Mouse (Mus musculus): ENCODE results near the gene Tenm2. TPM values are rescaled to one million over a fixed set of nuclear protein-coding genes. Genes with fewer than 3 reads are reported as not detected.

The Tenm2 gene
- total and polyA plus RNA-seq, 3 experiments = not detected

- Histone ChIP-seq H3K27me3 (replicated peaks) (no peaks in the 10 kb centered on the region), H3K79me2 (replicated peaks; ENCODE audit: control insufficient read depth, extremely low read depth, insufficient read depth, poor library complexity, severe bottlenecking) (no peaks in the 10 kb centered on the region), H3K4me3 (replicated peaks in 1 of 3; ENCODE audit: low read depth in 2 of 3, low read length in 2 of 3, poor library complexity in 1 of 3) (no peak overlapping the region), H3K9ac (ENCODE audit: insufficient read depth, low read depth) (no peak overlapping the region), H3K4me1 (ENCODE audit: control insufficient read depth in 1 of 2, insufficient read depth in 2 of 2) (no peaks in the 10 kb centered on the region), H3K9me3 (replicated peaks; ENCODE audit: low read length) (peaks cover 72% of the 10 kb centered on the region), H3K27ac (ENCODE audit: insufficient read depth, low read depth) (no peak overlapping the region), H3K36me3 (replicated peaks in 1 of 2; ENCODE audit: control insufficient read depth in 1 of 2, insufficient read depth in 1 of 2, low read length in 1 of 2) (no peaks in the 10 kb centered on the region), H3K4me2 (ENCODE audit: insufficient read depth, low read depth, poor library complexity, severe bottlenecking) (no peak overlapping the region)
- DNase-seq (ENCODE audit: extremely low read depth) = no peak
- dilution Hi-C loops (cut with MboI; ENCODE audit: extremely low pct_ligation_motif_present, extremely low pct_unique_long_range_greater_than_20kb, low sequenced_read_pairs) = no loop called here
- in situ Hi-C loops (cut with MboI; ENCODE audit: low pct_ligation_motif_present, low pct_unique_long_range_greater_than_20kb, low sequenced_read_pairs) = no loop called here
- TF ChIP-seq ELF1 (IDR thresholded peaks at IDR 0.05; ENCODE audit: low read depth, low read length) (no peak), TCF12 (IDR thresholded peaks at IDR 0.05; ENCODE audit: low read depth, low read length) (no peak), RCOR1 (conservative IDR thresholded peaks at IDR 0.05; ENCODE audit: low read depth, low read length) (no peak), PAX5 (IDR thresholded peaks at IDR 0.05; ENCODE audit: low read length) (no peak), CTCF (conservative IDR thresholded peaks at IDR 0.05 in 1 of 2, IDR thresholded peaks at IDR 0.05 in 1 of 2; ENCODE audit: low read depth in 2 of 2, low read length in 2 of 2) (no peak), CHD1 (IDR thresholded peaks at IDR 0.05; ENCODE audit: low read depth, low read length) (no peak), JUN (IDR thresholded peaks at IDR 0.05; ENCODE audit: insufficient read depth, low read depth, low read length) (no peak), NRF1 (IDR thresholded peaks at IDR 0.05; ENCODE audit: low read depth, low read length) (no peak)
These were observed 557.7 kb downstream of the Tenm2 start for GRCm38 (mm10) chr11:36678057-36678396.

DNA sequence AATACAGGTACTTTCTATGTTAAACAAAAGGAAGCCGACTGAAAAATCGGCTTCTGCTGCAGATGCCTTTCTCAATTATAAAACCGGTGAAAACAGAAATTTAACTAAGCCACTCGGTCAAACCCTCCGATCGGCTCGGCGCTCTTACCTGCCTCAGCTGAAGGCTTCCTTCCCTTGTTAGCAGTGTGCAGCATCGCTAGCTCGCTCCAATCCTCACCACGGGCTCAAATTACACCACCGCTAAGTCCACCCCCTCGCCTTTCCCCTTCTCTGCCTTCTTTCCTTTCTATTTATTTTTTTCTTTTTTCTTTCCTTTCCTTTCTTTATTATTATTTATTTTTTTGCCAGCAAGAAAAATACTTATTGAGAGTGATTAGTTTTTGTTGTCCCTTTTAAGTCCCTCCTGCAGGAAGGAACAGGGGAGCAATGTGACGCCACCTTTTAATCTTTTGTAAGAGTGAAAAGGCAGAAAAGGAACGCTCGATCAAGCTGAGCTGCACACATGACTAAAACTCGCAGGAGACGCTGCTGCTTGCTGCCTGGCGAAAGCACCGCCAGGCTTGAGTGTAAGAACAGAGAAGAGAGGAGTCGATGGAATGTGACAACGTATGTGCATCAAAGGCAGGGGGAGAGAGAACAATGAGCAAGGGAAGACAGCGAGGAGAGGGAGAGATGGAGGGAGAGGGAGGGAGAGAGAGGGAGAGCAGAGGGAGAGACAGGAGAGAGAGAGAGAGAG, 558.3 kb downstream of the Tenm2 start:
- Histone ChIP-seq H3K27me3 (replicated peaks) (no peaks in the 10 kb centered on the region), H3K9me3 (replicated peaks; ENCODE audit: low read length) (peaks cover 78% of the 10 kb centered on the region), H3K9ac (ENCODE audit: insufficient read depth, low read depth) (no peak overlapping the region), H3K36me3 (replicated peaks in 1 of 2; ENCODE audit: control insufficient read depth in 1 of 2, insufficient read depth in 1 of 2, low read length in 1 of 2) (no peaks in the 10 kb centered on the region), H3K4me1 (ENCODE audit: control insufficient read depth in 1 of 2, insufficient read depth in 2 of 2) (no peaks in the 10 kb centered on the region), H3K79me2 (replicated peaks; ENCODE audit: control insufficient read depth, extremely low read depth, insufficient read depth, poor library complexity, severe bottlenecking) (no peaks in the 10 kb centered on the region), H3K4me3 (replicated peaks in 1 of 3; ENCODE audit: low read depth in 2 of 3, low read length in 2 of 3, poor library complexity in 1 of 3) (no peak overlapping the region), H3K4me2 (ENCODE audit: insufficient read depth, low read depth, poor library complexity, severe bottlenecking) (no peak overlapping the region), H3K27ac (ENCODE audit: insufficient read depth, low read depth) (no peak overlapping the region)
- TF ChIP-seq SIN3A (IDR thresholded peaks at IDR 0.05; ENCODE audit: low read length) (no peak), POLR2AphosphoS2 (IDR thresholded peaks at IDR 0.05; ENCODE audit: low read depth, low read length) (no peak), USF1 (IDR thresholded peaks at IDR 0.05; ENCODE audit: low read depth, low read length) (no peak), CHD2 (IDR thresholded peaks at IDR 0.05; ENCODE audit: low read length) (no peak), CTCF (conservative IDR thresholded peaks at IDR 0.05 in 1 of 2, IDR thresholded peaks at IDR 0.05 in 1 of 2; ENCODE audit: low read depth in 2 of 2, low read length in 2 of 2) (no peak), ZMIZ1 (IDR thresholded peaks at IDR 0.05; ENCODE audit: low read depth, low read length) (no peak), PAX5 (IDR thresholded peaks at IDR 0.05; ENCODE audit: low read length) (no peak), RAD21 (IDR thresholded peaks at IDR 0.05; ENCODE audit: low read depth, low read length) (no peak), MXI1 (IDR thresholded peaks at IDR 0.05; ENCODE audit: low read depth, low read length) (no peak), MAFK (IDR thresholded peaks at IDR 0.05; ENCODE audit: insufficient replicate concordance, low read length) (no peak), MAZ (IDR thresholded peaks at IDR 0.05; ENCODE audit: low read depth, low read length) (no peak), KAT2A (IDR thresholded peaks at IDR 0.05; ENCODE audit: insufficient replicate concordance, low read length) (no peak), GABPA (IDR thresholded peaks at IDR 0.05; ENCODE audit: insufficient replicate concordance, low read depth, low read length) (no peak), HCFC1 (IDR thresholded peaks at IDR 0.05; ENCODE audit: low read depth, low read length) (no peak)
- dilution Hi-C loops (cut with MboI; ENCODE audit: extremely low pct_ligation_motif_present, extremely low pct_unique_long_range_greater_than_20kb, low sequenced_read_pairs) = no loop called here
- no peak for DNase-seq (ENCODE audit: extremely low read depth)
- in situ Hi-C loops (cut with MboI; ENCODE audit: low pct_ligation_motif_present, low pct_unique_long_range_greater_than_20kb, low sequenced_read_pairs) = no loop called here
